Mouse (Mus musculus): ENCODE data around the gene Ext2.
A peak's percentile ranks its signal among the peaks of the same experiment; 100 is the strongest.

Ext2 gene

DNA sequence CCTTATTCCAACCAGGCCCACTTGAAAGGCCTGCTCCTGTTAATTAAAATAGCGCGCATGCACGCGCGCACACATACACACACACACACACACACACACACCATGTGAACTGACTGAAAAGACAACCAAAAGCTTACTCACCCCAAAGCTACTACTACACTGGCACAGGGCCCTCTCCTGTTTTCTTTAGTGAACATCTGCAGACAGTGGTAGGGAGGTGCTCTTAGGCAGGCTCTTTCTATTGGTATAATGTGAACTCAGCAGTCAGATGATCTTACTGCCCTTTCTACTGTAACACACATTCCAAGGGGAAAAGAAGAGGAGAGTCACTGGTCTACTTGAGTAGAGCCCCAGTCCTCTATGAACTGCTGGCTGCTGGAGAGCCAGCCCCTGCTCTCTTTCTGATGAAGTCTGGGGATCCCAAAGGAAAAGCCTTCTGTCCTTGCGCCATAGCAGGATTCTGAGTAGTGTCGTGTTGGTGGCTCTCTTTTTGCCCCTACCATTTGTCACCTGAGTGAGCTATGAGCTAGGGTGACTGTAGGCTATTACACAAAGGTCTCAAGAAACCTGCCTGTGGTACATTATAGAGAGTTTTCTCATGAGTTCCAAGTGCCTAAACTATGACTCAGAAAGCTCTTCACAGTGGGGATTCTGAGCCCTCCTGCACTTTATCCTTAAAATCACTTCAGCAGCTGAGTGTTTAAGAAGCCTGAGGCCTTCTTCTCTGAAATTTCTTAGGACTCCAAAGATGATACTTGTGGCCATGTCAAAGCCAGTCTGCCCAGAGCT is 45.9 kb downstream of the Ext2 start:
- DNase-seq (ENCODE audit: low read depth): no peak

DNA sequence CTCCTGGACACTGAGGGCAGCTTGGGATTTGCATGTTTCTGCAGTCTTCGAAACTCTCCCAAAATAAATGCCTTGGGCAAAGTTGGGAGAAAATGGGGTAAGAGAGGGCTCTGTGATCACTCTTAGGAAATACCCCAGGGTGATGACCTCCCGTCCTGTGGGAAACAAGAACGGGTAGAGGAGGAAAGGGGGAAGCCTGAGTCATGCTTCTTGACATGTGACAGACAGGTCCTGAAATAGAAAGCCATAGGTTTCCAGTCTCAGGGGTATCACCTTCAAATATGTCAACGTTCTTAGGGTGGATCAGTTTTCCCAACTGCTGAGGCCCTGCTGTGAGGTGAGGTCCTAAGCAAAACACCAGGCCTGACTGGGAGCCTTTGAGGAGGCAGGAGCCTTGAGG is 46.9 kb downstream of the Ext2 start:
- DNase-seq (ENCODE audit: low read depth): no peak

DNA sequence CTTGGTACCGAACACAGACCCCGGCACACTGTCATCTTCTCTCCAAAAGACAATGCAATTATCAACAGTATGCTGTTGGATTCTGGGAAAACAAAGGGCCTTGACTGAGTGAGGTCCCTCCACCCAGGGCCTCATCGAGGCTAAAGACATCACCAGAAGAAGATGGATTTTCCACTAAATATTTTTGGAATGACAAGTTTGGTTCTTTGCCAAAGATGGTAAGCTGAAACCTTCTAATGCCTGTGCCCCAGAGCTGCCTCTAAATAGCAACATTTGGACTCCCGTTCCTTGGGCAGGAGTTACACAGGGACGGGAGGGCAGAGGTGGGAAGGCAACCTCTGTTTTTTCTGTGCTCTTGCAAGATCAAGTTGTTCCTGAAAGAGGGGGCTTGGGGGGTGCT is 47.4 kb downstream of the Ext2 start:
- DNase-seq (ENCODE audit: low read depth): no peak

DNA sequence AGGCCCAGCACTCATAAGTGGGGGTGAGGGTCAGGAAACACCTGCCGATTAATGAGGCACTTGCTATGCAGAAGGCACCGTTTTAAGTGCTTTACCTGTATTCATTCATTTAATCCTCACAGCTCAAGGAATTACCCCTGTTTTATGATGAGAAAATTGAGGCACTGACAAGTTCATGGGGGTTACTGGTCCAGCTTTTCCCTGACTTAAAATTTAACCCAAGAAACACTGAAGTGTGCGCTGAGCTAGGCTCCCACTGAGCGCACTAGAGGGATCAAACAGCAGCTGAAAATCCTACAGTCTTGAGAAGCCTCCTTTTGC is 49.6 kb downstream of the Ext2 start:
- DNase-seq (ENCODE audit: low read depth): no peak

DNA sequence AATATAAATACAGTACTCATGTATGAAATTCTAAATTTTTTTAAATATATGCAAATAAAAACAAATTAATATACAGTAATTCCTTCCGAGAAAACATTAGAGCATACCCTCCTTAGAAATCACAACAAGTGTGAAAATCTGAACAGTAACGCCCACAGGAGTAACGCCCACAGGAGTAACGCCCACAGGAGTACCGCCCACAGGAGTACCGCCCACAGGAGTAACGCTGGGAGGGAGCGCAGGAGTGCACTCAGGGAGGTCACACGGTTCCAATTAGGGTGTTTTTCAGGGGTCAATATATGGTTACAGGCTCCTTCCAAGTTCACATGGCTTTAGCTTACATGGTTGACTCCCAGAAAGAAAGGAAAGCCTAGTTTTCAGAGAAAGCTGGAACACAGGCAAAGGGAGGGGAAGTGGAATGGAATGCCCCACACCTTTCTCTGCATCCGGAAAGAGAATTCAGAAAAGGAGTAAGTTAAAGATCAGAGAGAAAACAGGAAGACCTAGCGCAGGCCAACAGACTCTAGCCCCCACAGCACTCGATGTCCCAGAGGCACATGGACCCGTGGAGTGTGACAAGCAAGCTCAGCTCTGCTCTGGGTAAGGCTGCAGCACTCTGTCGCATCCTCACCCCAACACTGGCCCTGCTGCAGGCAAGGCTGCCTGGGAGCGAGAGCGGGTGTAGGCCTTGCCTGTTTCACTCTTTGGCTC is 50.2 kb downstream of the Ext2 start:
- DNase-seq (ENCODE audit: low read depth): peak; percentile 44

DNA sequence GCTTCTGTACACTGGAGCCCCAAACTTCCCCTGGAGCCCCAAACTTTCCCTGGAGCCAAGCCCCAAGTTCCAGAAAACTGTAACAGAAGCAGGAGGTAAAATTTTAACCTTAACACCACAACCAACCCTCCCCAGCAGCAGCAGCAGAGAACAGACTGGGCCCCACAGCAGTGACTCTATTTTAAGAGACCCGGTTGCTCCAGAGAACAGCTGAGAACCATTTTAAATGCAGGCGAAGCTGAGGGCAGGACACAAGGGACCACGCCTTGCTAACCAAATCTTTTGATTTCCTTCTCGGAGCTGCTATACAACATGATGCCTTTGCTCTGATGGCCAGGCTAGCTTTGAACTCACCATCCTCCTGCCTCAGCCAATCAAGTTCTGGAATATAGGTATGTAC is 51.5 kb downstream of the Ext2 start:
- no peak for DNase-seq (ENCODE audit: low read depth)

DNA sequence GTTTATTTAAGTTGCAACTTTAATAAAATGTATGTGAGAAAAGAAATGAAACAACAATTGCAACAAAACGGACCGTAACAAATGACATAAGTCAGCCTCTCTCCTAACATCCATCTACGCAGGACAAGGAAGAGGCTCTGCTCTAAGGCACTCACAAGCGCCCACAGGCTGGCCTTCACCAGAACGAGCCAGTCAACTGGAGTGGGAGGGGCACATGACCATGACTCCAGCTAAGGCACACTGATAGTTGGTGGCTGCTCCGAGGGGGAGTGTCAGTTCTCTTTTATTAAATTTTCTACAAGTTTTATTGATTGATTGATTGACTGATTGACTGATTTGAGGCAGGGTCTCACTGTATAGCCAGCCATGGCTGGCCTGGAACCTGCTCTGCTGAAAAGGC is 52.5 kb downstream of the Ext2 start:
- DNase-seq (ENCODE audit: low read depth): no peak

DNA sequence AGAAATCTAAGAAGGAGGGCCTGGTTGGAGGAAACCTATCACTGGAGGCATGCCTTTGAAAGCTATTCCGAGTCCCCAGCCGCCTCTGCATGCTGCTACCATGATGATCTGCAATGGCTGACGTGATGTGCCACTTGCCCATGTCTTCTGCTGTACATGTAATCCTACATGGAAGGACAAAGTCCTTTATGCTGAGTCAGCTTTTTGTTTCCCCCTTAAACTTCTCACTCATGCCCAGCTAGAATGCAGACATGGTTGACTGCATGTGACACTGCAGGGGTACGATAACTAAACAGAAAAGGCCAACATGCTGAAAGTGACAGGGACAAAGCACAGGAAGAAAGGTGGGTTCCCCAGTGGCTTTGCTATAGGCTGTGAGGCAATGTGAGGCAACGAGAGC is 56.6 kb downstream of the Ext2 start:
- no peak for DNase-seq (ENCODE audit: low read depth)

DNA sequence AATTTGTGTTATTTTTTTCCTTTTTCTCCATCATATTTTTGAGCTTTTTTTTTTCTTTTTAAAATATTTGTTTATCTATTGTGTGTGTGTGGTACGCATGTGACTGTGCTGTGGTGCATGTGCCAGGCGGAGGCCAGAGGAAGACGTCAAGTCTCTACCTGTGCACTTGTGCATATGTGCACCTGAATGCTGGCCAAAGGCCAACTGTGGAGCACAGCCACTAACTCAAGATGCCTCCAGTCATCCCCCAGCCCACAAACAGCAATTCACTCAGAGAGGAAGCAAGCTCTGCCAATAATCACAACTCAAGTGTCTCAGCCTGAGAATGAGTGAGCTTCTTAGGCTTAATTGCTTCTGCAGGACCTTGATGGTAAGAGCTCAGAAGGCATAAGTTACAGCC is 58.2 kb downstream of the Ext2 start:
- DNase-seq (ENCODE audit: low read depth): no peak

DNA sequence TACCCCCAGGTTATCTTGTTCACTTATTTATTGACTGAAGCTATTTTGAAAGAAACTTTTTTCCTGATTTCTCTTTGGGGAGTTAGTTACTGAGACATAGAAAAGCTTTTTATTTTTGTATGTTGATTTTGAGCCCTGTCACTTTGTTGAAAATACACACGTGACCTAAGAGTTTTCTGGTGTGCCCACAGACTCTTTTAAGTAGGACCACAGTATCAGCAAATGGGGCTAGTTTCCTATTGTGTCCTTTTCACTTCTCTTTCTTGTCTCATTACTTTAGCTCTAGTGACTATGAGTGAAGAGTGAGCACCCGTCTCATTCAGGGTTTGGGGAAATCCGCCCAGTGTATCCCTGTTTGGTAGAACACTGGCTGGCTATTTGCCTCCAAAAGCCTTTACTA is 62.0 kb downstream of the Ext2 start:
- DNase-seq (ENCODE audit: low read depth): no peak

DNA sequence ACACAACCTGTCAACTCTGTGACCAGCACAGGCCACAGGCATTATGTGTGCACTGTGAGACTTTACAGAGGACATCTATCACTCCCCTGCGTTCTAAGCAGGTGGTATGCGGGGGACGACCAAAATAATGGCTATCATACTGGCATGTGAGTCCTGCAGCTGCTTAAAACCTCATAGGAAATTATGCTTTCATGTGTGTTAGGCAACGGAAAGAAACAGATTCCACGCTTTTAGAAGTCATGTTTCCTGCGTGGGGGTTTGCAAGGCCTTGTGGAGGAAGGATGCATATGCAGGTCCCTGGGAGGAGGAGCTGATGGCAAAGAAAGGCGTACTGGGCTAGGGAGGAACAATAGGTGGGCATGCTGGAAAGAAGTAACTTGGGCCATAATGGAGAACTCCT is 63.2 kb downstream of the Ext2 start:
- no peak for DNase-seq (ENCODE audit: low read depth)

DNA sequence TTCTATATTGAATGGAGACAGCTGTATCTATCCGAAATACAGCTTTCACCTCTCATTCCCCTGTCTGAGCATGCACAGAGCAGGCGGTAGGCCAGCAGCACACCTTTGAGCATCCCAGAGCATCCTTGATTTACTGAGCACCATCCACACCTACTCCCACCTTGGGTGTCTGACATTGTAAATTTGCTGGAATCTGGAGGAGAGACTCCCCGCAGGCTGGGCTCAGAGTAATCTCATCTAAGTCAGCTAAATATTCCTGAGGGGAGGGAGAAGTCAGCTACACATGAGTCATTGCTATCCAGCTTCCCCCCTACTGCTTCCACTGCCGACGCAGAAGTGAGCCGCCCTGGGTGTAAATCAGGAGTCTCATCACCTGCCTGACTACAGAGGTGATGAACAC is 64.1 kb downstream of the Ext2 start:
- DNase-seq (ENCODE audit: low read depth): no peak

DNA sequence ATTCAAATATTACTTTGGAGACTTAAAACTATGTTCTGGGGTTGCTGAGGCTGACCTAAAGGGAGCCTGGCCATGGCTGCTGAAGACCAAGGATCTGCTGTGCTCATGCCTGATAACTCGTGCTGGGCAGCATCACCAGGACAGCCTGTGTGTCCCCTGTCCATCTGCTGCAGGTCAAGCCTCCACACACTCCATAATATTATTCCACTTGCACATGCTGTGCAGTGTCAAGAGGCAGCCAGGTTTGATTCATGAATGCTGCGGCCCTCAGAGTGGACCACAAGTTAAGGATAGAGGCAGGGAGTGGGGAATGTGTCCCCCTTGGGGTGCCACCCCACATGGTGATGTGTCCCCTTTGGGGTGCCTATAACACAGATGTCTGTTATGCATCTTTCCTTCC is 68.0 kb downstream of the Ext2 start:
- DNase-seq (ENCODE audit: low read depth): no peak

DNA sequence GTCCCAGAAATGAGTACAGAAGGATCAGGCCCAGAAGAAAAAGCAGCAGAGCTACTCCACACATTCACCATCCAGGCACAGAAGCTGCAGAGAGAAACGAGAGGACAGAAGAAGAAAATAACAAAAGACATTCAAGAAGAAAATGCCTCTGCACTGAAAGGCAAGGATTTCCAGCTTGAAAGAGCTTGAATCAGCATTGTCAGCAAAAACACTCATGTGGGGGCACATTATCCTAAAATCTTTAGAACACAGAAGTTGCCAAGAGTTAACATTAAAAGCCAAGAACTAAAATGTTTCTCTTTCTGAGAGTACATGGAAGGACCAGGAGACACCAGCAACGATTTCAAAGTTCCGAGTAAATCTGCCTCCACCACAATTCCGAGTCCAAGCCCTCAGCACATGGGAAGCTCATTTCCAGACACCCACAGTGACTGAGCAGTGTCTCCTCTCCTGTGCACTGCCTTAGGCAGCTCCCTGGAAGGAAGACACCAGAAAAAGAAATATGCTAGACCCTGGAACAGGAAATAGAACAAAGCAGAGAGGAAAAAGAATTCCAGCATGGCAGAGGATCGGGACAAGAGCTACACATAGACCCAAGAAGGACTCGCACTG is 69.1 kb downstream of the Ext2 start:
- no peak for DNase-seq (ENCODE audit: low read depth)

DNA sequence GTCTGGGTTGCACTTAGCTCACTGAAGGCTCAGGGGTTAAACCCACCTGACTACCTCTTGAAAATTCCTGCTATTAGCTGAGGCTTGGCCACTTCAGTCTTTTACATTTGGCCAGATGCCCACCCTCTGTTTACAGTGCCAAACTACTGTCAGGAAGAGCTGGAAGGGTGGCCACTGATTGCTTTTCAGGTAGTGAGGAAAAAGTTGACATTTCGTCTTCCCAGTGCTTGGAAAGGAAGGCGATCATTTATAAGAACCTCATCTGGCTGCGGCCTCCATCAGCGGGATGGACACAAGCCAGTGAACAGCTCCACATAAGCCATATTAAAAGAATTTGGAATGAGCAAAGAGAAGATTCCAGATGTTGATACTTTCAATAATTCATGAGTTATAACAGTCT is 72.7 kb downstream of the Ext2 start:
- no peak for DNase-seq (ENCODE audit: low read depth)

DNA sequence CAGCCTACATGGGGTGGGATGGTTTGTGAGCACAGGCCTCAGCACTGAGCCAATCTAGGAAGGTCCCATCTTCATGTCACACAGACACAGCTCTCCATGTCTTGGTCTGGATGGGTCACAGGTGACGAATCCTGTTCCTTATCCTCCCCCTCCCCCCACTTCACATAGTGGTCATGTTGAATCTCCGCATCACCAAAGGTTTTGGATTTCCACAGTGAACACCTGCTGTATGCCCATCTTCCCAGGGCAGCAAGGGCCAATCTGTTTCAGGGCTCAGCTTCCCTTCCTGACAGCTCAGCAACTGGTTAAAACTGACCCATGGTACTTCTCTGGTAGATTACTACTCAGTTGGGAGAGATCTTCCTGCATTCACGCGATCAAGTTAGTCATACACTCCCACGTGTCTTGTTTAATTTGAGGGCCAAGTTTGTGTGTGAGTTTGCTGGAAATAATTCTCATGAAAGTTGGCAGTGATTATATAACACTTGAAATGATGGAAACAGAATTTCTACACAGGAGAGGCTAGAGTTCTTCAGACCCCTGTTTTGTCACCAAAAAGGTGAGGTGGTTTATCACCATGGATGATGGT is 74.7 kb downstream of the Ext2 start:
- no peak for DNase-seq (ENCODE audit: low read depth)

DNA sequence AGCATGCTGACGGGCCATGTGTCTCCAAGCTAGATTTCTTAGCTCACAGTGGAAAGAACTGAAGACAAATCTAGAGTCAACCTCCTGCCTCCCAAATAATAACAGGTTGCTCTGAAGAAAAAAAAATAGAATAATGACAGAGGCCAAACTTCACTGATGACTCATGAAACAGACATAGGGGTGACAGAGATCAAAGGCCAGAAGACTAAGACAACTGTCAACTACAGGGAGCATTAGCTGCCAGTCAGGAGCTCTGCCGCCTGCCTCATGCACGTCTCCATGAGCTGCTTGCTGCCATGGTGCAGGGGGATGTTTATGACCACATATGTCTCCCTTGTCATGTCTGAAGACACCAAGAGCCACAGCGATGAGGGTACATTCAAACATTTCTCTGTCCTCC is 75.7 kb downstream of the Ext2 start:
- no peak for DNase-seq (ENCODE audit: low read depth)

DNA sequence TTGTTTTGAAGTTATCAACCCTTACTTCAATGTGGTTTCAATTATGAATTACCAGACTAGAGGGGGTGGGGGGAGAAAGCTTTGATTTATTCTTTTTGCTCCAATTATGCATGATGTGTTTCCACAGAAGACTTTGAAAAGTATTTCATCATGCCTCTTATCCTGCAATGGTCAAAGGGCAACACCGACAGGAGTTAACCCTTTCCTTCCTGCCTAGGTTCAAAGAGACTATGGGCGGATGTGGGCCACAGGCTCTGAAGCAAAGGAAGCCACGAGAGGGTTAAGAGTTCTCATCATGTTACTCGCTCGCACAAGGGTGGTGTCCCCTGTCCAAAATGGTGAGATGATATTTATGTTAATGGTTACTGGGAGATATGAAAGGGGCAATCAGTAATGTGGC is 76.2 kb downstream of the Ext2 start:
- DNase-seq (ENCODE audit: low read depth): no peak

DNA sequence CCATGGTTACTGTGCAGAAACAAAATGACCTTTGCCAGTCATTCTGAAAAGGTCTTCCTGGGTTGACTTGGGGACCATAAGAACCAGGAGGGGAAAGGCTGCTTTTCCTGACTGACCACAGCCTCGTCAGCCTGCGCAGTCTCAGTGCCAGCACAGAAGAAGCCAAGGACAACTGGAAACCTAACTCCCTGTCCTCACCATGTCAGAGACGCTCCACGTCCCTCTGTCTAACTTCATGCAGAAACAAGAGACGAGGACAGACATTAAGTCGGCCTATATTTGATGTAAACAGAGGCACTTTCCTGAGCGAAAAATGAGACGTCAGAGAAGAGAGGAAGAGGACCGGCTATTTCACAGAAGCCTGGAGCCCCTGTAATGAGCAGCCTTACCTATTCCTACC is 76.6 kb downstream of the Ext2 start:
- no peak for DNase-seq (ENCODE audit: low read depth)

DNA sequence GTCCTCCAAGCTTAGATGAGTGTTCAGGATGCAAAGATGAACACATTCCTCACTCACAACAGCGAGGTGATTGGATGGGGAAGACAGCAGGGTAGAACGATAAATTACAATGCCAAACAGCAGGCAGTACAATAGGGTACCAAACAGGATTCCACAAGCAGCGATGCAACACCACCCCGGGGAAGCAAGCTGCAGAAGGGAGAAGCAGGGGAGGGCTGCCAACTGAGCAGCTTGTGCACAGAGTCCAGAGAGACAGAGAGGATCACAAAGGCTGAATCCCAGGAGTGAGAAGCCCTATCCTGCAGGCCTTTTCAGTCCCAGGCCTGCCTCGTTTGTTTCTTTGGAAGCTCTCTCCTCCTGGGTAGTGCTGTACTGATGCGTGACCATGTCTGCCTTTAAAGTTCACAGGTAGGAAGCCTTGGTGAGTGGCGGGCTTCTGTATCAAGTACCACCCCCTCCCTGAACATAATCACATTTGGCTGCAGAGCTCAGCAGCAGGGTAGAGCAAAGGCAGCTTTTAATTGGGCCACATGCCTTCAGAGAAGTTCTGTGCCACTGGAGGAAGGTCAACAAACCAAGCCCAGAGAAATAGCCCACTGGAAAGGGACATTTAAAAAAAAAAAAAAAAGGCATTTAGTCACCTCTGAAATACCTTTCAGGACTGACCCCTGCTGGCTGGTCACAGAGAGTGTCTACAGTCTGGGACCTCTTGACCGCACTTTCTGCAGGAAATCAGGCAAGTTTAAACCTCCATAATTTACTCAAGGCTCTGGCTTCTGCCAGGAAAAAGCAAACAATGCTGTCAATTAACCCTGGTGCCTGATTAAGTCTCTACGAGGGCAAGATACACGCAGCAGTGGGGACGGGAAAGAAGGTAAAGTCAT is 77.8 kb downstream of the Ext2 start:
- no peak for DNase-seq (ENCODE audit: low read depth)

DNA sequence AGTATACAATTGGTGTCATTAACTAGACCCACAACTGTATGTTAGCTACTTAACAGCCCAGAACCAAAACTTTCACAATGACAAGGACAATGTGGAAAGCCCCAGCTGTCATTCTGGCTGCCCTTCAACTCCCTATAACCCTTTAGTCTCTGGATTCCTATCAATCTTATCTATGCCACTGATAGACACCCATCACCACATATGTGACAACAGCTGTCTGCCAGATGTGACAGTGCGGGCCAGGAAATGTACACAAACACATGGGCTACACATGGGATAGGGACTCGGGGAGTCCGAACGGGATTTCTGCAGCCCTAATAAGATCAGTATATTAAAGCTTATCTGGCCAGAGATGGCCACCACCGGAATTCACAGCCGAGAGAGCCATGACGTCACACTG is 80.7 kb downstream of the Ext2 start:
- no peak for DNase-seq (ENCODE audit: low read depth)

DNA sequence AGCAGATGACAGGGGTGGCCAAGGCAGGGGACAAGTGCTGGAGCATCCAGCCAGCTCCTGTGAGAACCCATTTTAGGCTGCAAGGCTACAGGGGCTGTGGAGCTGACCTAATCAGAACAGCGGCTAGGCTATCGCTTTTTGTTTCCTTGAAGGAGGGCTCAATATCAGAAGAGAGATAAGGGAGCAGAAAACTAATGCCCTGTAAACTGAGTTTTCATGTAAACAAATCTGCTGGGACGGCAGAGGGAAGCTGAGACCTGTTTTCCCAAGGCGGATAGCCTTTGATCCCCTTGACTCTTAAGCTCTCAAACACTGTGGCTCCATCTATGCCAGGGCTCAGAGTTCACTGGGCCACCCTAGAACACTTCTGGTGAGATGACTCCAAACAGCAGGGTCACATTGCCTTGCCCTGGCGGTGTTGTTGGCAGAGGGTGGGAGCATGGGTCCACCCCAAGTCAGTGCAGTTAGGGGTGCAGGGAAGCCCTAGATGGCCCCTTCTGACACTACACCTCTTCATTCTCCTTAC is 83.3 kb downstream of the Ext2 start:
- no peak for DNase-seq (ENCODE audit: low read depth)
